Mouse (Mus musculus) heart, postnatal 0 days (tissue): ENCODE measurements at regions not wholly inside any gene's neighbourhood (a gene's known extent, or its start where the extent isn't known, plus 50 kb on each side); places are given as distances from the start of the nearest gene placed in this dataset.

Source experiments
- CTCF ChIP-seq: IDR thresholded peaks from 2 replicates; pipeline ENCODE4 v1.5.1; 2016; ENCODE audit warnings: antibody characterized with exemption, control low read depth, low read depth
- EP300 ChIP-seq: IDR thresholded peaks from 2 replicates; pipeline ENCODE4 v1.6.1; 2016; ENCODE audit warnings: antibody characterized with exemption, low read depth

- TF ChIP-seq CTCF (no peak), EP300 (no peak)
These were observed 156.9 kb upstream of the Irx1 start for GRCm38 (mm10) chr13:72120467-72120866.
